Comparison of ENCODE assay signal across 7 mouse cellular contexts in the genomic region with DNA sequence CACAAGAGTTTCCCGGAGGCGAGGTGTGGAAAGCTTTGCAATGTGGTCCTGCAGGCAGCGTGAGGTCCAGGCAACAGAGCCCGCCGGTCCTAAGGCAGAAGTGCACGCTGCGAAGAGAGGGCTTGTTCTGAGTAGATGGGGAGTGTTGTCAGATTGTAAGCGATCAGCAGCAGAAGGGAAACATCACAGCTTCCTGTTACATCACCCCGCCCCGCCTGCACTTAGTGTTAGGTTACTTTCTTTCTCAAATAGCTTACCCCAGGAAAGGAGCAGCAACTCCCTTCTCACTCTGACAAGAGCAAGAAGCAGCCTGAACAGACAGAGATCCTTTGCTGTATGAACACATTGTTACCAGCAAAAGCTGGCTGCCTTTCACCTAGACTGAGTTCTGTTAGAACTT. TPM values are rescaled to one million over a fixed set of nuclear protein-coding genes. Genes with fewer than 3 reads are reported as not detected.
DNase-seq lines count a peak whose midpoint lies in the region; ATAC-seq lines count a peak whose summit lies in the region.

A gene (minus strand): TSS at position 274 of the 400 bp plus-strand sequence.

- H3K27me3 ChIP-seq in embryonic facial prominence, embryonic 13.5 days, result no peaks in the 10 kb centered on the region
- H3K27me3 ChIP-seq in limb, embryonic 10.5 days (ENCODE audit: low read depth, poor library complexity, severe bottlenecking), result no peaks in the 10 kb centered on the region
- H3K27me3 ChIP-seq in midbrain, embryonic 12.5 days, result no peaks in the 10 kb centered on the region

- whole genome bisulfite sequencing in embryonic facial prominence, embryonic 13.5 days, result 0% methylated on average over 10 of the region's 10 CpGs
- WGBS in limb, embryonic 10.5 days, result under 1% methylated on average over 10 of the region's 10 CpGs
- 1% methylated on average over 10 of the region's 10 CpGs for WGBS in midbrain, embryonic 12.5 days

- H3K9ac ChIP-seq in embryonic facial prominence, embryonic 13.5 days, result peak within 1 kb of the TSS; percentile 59
- H3K9ac ChIP-seq in midbrain, embryonic 12.5 days (replicated peaks), result 0 out of 2 replicates have a peak within 1 kb of the TSS, but pooled peaks have one; percentile 15

- peak within 1 kb of the TSS; percentile 66 for H3K27ac ChIP-seq in embryonic facial prominence, embryonic 13.5 days
- peak within 1 kb of the TSS; percentile 74 for H3K27ac ChIP-seq in limb, embryonic 10.5 days
- H3K27ac ChIP-seq in midbrain, embryonic 12.5 days (replicated peaks), result no peak within 1 kb of the TSS

- H3K4me2 ChIP-seq in embryonic facial prominence, embryonic 13.5 days, result peak within 1 kb of the TSS; percentile 69
- H3K4me2 ChIP-seq in midbrain, embryonic 12.5 days (replicated peaks), result peak within 1 kb of the TSS; percentile 53

- peak; percentile 61 for DNase-seq in adrenal gland, adult 8-10 months
- DNase-seq in heart, adult 18-20 months, result peak; percentile 86 to 93
- DNase-seq in kidney, adult 18-20 months, result peak; percentile 78
- peak; percentile 73 for DNase-seq in limb, embryonic 10.5 days (ENCODE audit: low spot score)
- DNase-seq in spleen, adult 12 weeks (ENCODE audit: low spot score), result peak; percentile 56

- H3K36me3 ChIP-seq in embryonic facial prominence, embryonic 13.5 days, result no peaks in the 10 kb centered on the region
- H3K36me3 ChIP-seq in limb, embryonic 10.5 days, result no peaks in the 10 kb centered on the region
- H3K36me3 ChIP-seq in midbrain, embryonic 12.5 days, result no peaks in the 10 kb centered on the region

- ATAC-seq in embryonic facial prominence, embryonic 13.5 days (ENCODE audit: insufficient number of reproducible peaks, insufficient read depth, low FRiP score, low TSS enrichment, low read depth), result peak; percentile 64; the same call in 1 of the 2 replicates
- peak; percentile 55 for ATAC-seq in midbrain, embryonic 12.5 days (ENCODE audit: low FRiP score, low read depth)

- H3K9me3 ChIP-seq in embryonic facial prominence, embryonic 13.5 days, result no peaks in the 10 kb centered on the region
- no peaks in the 10 kb centered on the region for H3K9me3 ChIP-seq in limb, embryonic 10.5 days (replicated peaks)
- no peaks in the 10 kb centered on the region for H3K9me3 ChIP-seq in midbrain, embryonic 12.5 days

- peaks cover 6% of the 10 kb centered on the region; the same call in 1 of the 2 replicates for H3K4me1 ChIP-seq in embryonic facial prominence, embryonic 13.5 days
- peaks cover 25% of the 10 kb centered on the region for H3K4me1 ChIP-seq in limb, embryonic 10.5 days
- peaks cover 8% of the 10 kb centered on the region for H3K4me1 ChIP-seq in midbrain, embryonic 12.5 days

- peak within 1 kb of the TSS; percentile 47 for H3K4me3 ChIP-seq in embryonic facial prominence, embryonic 13.5 days
- H3K4me3 ChIP-seq in limb, embryonic 10.5 days, result peak within 1 kb of the TSS; percentile 48
- peak within 1 kb of the TSS; percentile 27 for H3K4me3 ChIP-seq in midbrain, embryonic 12.5 days

RNA-seq across cellular contexts. Expression of the gene that starts here (rescaled TPM):
- 10 to 100 TPM; 15.8 to 27.4 (median 24.1) TPM for total RNA-seq in adrenal gland, adult 8-10 months (2022)
- 14.7 and 20.5 TPM in 2 replicates for polyA plus RNA-seq in embryonic facial prominence, embryonic 13.5 days (2015; fragmentation: Nextera tagmentation; extraction: Ambion mirVana)
- total RNA-seq in heart, adult 18-20 months (2021), result 10 to 100 TPM; 25.3 to 27.4 TPM
- 16.6 and 19.6 TPM in 2 replicates for polyA plus RNA-seq in limb, embryonic 10.5 days (2016; fragmentation: Nextera tagmentation; extraction: Ambion mirVana)
- 11.5 and 12.5 TPM in 2 replicates for polyA plus RNA-seq in midbrain, embryonic 12.5 days (2016; fragmentation: Nextera tagmentation; extraction: Ambion mirVana)
